Mouse (Mus musculus) hindbrain, embryonic 12.5 days (tissue): ENCODE data around the gene Acacb. TPM values are rescaled to one million over a fixed set of nuclear protein-coding genes. Genes with fewer than 3 reads are reported as not detected.

Source experiments
- ATAC-seq: fragments of 200-750 bp; cut with Nextera tagmentation; 2 replicates; pipeline ENCODE4 v1.8.0; 2017; ENCODE audit warnings: moderate TSS enrichment; ENCODE audit not compliant: low FRiP score
- H3K27ac ChIP-seq: fragments of 300-500 bp; sonication (generic); 2 replicates; pipeline ENCODE4 v1.5.1; 2016; ENCODE audit warnings: mild to moderate bottlenecking
- H3K27me3 ChIP-seq: fragments of 300-500 bp; sonication (generic); 2 replicates; pipeline ENCODE4 v1.6.1; 2016; ENCODE audit warnings: mild to moderate bottlenecking
- H3K36me3 ChIP-seq: fragments of 300-500 bp; sonication (generic); 2 replicates; pipeline ENCODE4 v1.6.1; 2016; ENCODE audit warnings: mild to moderate bottlenecking
- H3K4me1 ChIP-seq: fragments of 300-500 bp; sonication (generic); 2 replicates; pipeline ENCODE4 v1.6.1; 2016
- H3K4me2 ChIP-seq: fragments of 300-500 bp; sonication (generic); replicated peaks from 2 replicates; pipeline ENCODE4 v1.6.1; 2016; ENCODE audit warnings: mild to moderate bottlenecking
- H3K4me3 ChIP-seq: fragments of 300-500 bp; sonication (generic); 2 replicates; pipeline ENCODE4 v1.5.1; 2016; ENCODE audit warnings: mild to moderate bottlenecking
- H3K9ac ChIP-seq: fragments of 300-500 bp; sonication (generic); 2 replicates; pipeline ENCODE4 v1.6.1; 2016; ENCODE audit warnings: mild to moderate bottlenecking, moderate library complexity
- H3K9me3 ChIP-seq: fragments of 300-500 bp; sonication (generic); replicated peaks from 2 replicates; pipeline ENCODE4 v1.6.1; 2016; ENCODE audit warnings: mild to moderate bottlenecking
- WGBS: fragments of 180-500 bp; shearing (Covaris S2); methylation state at CpG from one replicate; pipeline ENCODE4 v1.1.7; 2016; 5-methylcytosine and 5-hydroxymethylcytosine counted together
- polyA plus RNA-seq: library from polyadenylated mRNA; unstranded; fragments of >200 nt; fragmentation: Nextera tagmentation; extraction: Ambion mirVana; gene quantifications from 2 replicates; pipeline ENCODE4 v1.2.1, GENCODE M21; 2016

The Acacb gene
- polyA plus RNA-seq: 2.4 and 3.4 TPM in 2 replicates

GRCm38 (mm10) chr5:114146028-114146888 is at the start of gene Acacb:
Acacb (plus strand) TSS chr5:114146535.
- no peak for ATAC-seq
- Histone ChIP-seq H3K9ac (no peak within 1 kb of the TSS), H3K36me3 (no peaks in the 10 kb centered on the region), H3K4me1 (peaks cover 5% of the 10 kb centered on the region), H3K27me3 (no peaks in the 10 kb centered on the region), H3K9me3 (0 out of 2 replicates have a peak, but pooled peaks cover 3% of the 10 kb centered on the region), H3K4me3 (no peak within 1 kb of the TSS), H3K4me2 (no peak within 1 kb of the TSS), H3K27ac (peak within 1 kb of the TSS; percentile 35; the same call in 1 of the 2 replicates)
- WGBS: 43% methylated on average over 19 of the region's 19 CpGs

GRCm38 (mm10) chr5:114099709-114100389 is 46.5 kb upstream of the Acacb start:
- Histone ChIP-seq H3K9me3 (no peaks in the 10 kb centered on the region), H3K36me3 (peaks cover 19% of the 10 kb centered on the region), H3K4me1 (peaks cover 14% of the 10 kb centered on the region), H3K27me3 (no peaks in the 10 kb centered on the region), H3K27ac (peak overlapping the region; percentile 85), H3K9ac (peak overlapping the region; percentile 97), H3K4me2 (peak overlapping the region; percentile 100), H3K4me3 (peak overlapping the region; percentile 98)
- ATAC-seq: peak; percentile 90
- WGBS: 8% methylated on average over 34 of the region's 37 CpGs

- WGBS: 4% methylated on average over 27 of the region's 64 CpGs
- ATAC-seq: peak; percentile 53; the same call in 1 of the 2 replicates
- Histone ChIP-seq H3K9ac (peak overlapping the region; percentile 97), H3K36me3 (peaks cover 26% of the 10 kb centered on the region), H3K9me3 (no peaks in the 10 kb centered on the region), H3K4me2 (peak overlapping the region; percentile 100), H3K4me1 (peaks cover 14% of the 10 kb centered on the region), H3K27ac (peak overlapping the region; percentile 85), H3K27me3 (no peaks in the 10 kb centered on the region), H3K4me3 (peak overlapping the region; percentile 98)
These were observed 45.8 kb upstream of the Acacb start for GRCm38 (mm10) chr5:114100390-114101099.

- whole genome bisulfite sequencing: 93% methylated on average over 4 of the region's 4 CpGs
- H3K27ac ChIP-seq: no peak overlapping the region
- no peak overlapping the region for H3K4me3 ChIP-seq
- peaks cover 14% of the 10 kb centered on the region for H3K4me1 ChIP-seq
- no peaks in the 10 kb centered on the region for H3K9me3 ChIP-seq
- H3K36me3 ChIP-seq: peaks cover 39% of the 10 kb centered on the region
- H3K4me2 ChIP-seq: no peak overlapping the region
- ATAC-seq: no peak
- H3K9ac ChIP-seq: no peak overlapping the region
- H3K27me3 ChIP-seq: no peaks in the 10 kb centered on the region
These were observed 44.5 kb upstream of the Acacb start for GRCm38 (mm10) chr5:114101873-114102272.

- no peaks in the 10 kb centered on the region for H3K27me3 ChIP-seq
- H3K4me1 ChIP-seq: peaks cover 14% of the 10 kb centered on the region
- no peak overlapping the region for H3K4me2 ChIP-seq
- H3K27ac ChIP-seq: no peak overlapping the region
- H3K9ac ChIP-seq: no peak overlapping the region
- peaks cover 43% of the 10 kb centered on the region for H3K36me3 ChIP-seq
- no peak for ATAC-seq
- WGBS: 86% methylated on average over 1 of the region's 1 CpGs
- H3K9me3 ChIP-seq: no peaks in the 10 kb centered on the region
- no peak overlapping the region for H3K4me3 ChIP-seq
These were observed 43.5 kb upstream of the Acacb start for GRCm38 (mm10) chr5:114102807-114103206.

- WGBS: 75% methylated on average over 16 of the region's 16 CpGs
- Histone ChIP-seq H3K9ac (no peak overlapping the region), H3K36me3 (peaks cover 78% of the 10 kb centered on the region), H3K27ac (no peak overlapping the region), H3K9me3 (no peaks in the 10 kb centered on the region), H3K4me3 (no peak overlapping the region), H3K27me3 (no peaks in the 10 kb centered on the region), H3K4me1 (peaks cover under 1% of the 10 kb centered on the region; the same call in 1 of the 2 replicates), H3K4me2 (no peak overlapping the region)
- no peak for ATAC-seq
These were observed 39.9 kb upstream of the Acacb start for GRCm38 (mm10) chr5:114106391-114106935.

GRCm38 (mm10) chr5:114113334-114113733 is 33.0 kb upstream of the Acacb start:
- no peak for ATAC-seq
- Histone ChIP-seq H3K9ac (no peak overlapping the region), H3K4me1 (no peaks in the 10 kb centered on the region), H3K9me3 (no peaks in the 10 kb centered on the region), H3K4me2 (no peak overlapping the region), H3K27ac (no peak overlapping the region), H3K36me3 (peaks cover 97% of the 10 kb centered on the region), H3K27me3 (no peaks in the 10 kb centered on the region), H3K4me3 (no peak overlapping the region)
- 85% methylated on average over 6 of the region's 6 CpGs for WGBS

GRCm38 (mm10) chr5:114115030-114115429 is 31.3 kb upstream of the Acacb start:
- H3K4me2 ChIP-seq: no peak overlapping the region
- H3K9ac ChIP-seq: no peak overlapping the region
- H3K9me3 ChIP-seq: no peaks in the 10 kb centered on the region
- no peak for ATAC-seq
- no peak overlapping the region for H3K27ac ChIP-seq
- H3K4me1 ChIP-seq: no peaks in the 10 kb centered on the region
- 88% methylated on average over 5 of the region's 5 CpGs for WGBS
- no peaks in the 10 kb centered on the region for H3K27me3 ChIP-seq
- peaks cover 97% of the 10 kb centered on the region for H3K36me3 ChIP-seq
- no peak overlapping the region for H3K4me3 ChIP-seq

- H3K4me2 ChIP-seq: no peak overlapping the region
- H3K27me3 ChIP-seq: no peaks in the 10 kb centered on the region
- H3K36me3 ChIP-seq: peaks cover 98% of the 10 kb centered on the region
- no peaks in the 10 kb centered on the region for H3K9me3 ChIP-seq
- 87% methylated on average over 7 of the region's 7 CpGs for WGBS
- H3K4me1 ChIP-seq: no peaks in the 10 kb centered on the region
- no peak overlapping the region for H3K9ac ChIP-seq
- no peak overlapping the region for H3K27ac ChIP-seq
- no peak overlapping the region for H3K4me3 ChIP-seq
- no peak for ATAC-seq
These were observed 29.7 kb upstream of the Acacb start for GRCm38 (mm10) chr5:114116586-114116985.

- no peak for ATAC-seq
- Histone ChIP-seq H3K4me3 (no peak overlapping the region), H3K27me3 (no peaks in the 10 kb centered on the region), H3K9me3 (no peaks in the 10 kb centered on the region), H3K9ac (no peak overlapping the region), H3K4me1 (no peaks in the 10 kb centered on the region), H3K27ac (no peak overlapping the region), H3K4me2 (no peak overlapping the region), H3K36me3 (peaks cover 98% of the 10 kb centered on the region)
- WGBS: 89% methylated on average over 4 of the region's 4 CpGs
These were observed 26.5 kb upstream of the Acacb start for GRCm38 (mm10) chr5:114119806-114120205.

- Histone ChIP-seq H3K36me3 (peaks cover 48% of the 10 kb centered on the region), H3K27me3 (no peaks in the 10 kb centered on the region), H3K4me1 (peaks cover 2% of the 10 kb centered on the region; the same call in 1 of the 2 replicates), H3K9ac (no peak overlapping the region), H3K4me3 (no peak overlapping the region), H3K4me2 (no peak overlapping the region), H3K9me3 (no peaks in the 10 kb centered on the region), H3K27ac (no peak overlapping the region)
- ATAC-seq: no peak
- whole genome bisulfite sequencing: 92% methylated on average over 3 of the region's 3 CpGs
These were observed 20.3 kb upstream of the Acacb start for GRCm38 (mm10) chr5:114126008-114126407.
